Mouse (Mus musculus) adrenal gland, postnatal 36 days (tissue): ENCODE results near the gene Tprgl. TPM values are rescaled to one million over a fixed set of nuclear protein-coding genes. Genes with fewer than 3 reads are reported as not detected.

Source experiments
- DNase-seq, 2 experiments: peaks; one replicate each; pipeline ENCODE4 v3.0.0; 2021; ENCODE audit warnings: mixed read lengths in 1 of 2
- total RNA-seq, 2 experiments: library from RNA; stranded (reverse); gene quantifications; 2 replicates each; pipeline ENCODE4 v1.2.3; 2021

The Tprgl gene
- total RNA-seq, 2 experiments from 2014 or later, result 159 to 168 TPM

GRCm38 (mm10) chr4:154163296-154163695 lies 2.8 kb upstream of the Tprgl start:
- peak; percentile 64 to 77 for DNase-seq

- peak; percentile 60 to 61 for DNase-seq
Observed at GRCm38 (mm10) chr4:154159961-154160537, 417 bp downstream of the Tprgl start.

GRCm38 (mm10) chr4:154159002-154159401 lies 1.5 kb downstream of the Tprgl start:
- peak; percentile 85 for DNase-seq

- no peak for DNase-seq
Observed at GRCm38 (mm10) chr4:154157970-154158662, 2.4 kb downstream of the Tprgl start.

- no peak for DNase-seq
Observed at GRCm38 (mm10) chr4:154156050-154156449, 4.4 kb downstream of the Tprgl start.

- no peak for DNase-seq
Observed at GRCm38 (mm10) chr4:154154104-154154503, 6.4 kb downstream of the Tprgl start.

GRCm38 (mm10) chr4:154146342-154146741 lies 14.1 kb downstream of the Tprgl start:
- DNase-seq, result no peak

- no peak for DNase-seq
Observed at GRCm38 (mm10) chr4:154144712-154145111, 15.8 kb downstream of the Tprgl start.

- peak; percentile 91 to 94 for DNase-seq
Observed at GRCm38 (mm10) chr4:154142211-154143040, 18.0 kb downstream of the Tprgl start, which contains the start of gene Wrap73. Gene Wrap73, plus strand, starts transcription at chr4:154142372.

GRCm38 (mm10) chr4:154141009-154141867 lies 19.2 kb downstream of the Tprgl start:
- no peak for DNase-seq

GRCm38 (mm10) chr4:154140213-154141008 lies 20.1 kb downstream of the Tprgl start:
- peak in 1 of 2 experiments; percentile 8 for DNase-seq

GRCm38 (mm10) chr4:154140182-154140212 lies 20.5 kb downstream of the Tprgl start, which contains the start of gene Trp73:
Gene Trp73, minus strand, starts transcription at chr4:154140208.
- no peak for DNase-seq

GRCm38 (mm10) chr4:154139671-154140181 lies 20.7 kb downstream of the Tprgl start:
- DNase-seq, result peak; percentile 16 to 18

GRCm38 (mm10) chr4:154137139-154137538 lies 23.3 kb downstream of the Tprgl start:
- DNase-seq, result no peak

- no peak for DNase-seq
Observed at GRCm38 (mm10) chr4:154134803-154135202, 25.7 kb downstream of the Tprgl start.

GRCm38 (mm10) chr4:154131894-154132293 lies 28.6 kb downstream of the Tprgl start:
- DNase-seq, result no peak

GRCm38 (mm10) chr4:154129950-154130349 lies 30.5 kb downstream of the Tprgl start:
- no peak for DNase-seq

- no peak for DNase-seq
Observed at GRCm38 (mm10) chr4:154127273-154127672, 33.2 kb downstream of the Tprgl start.

- no peak for DNase-seq
Observed at GRCm38 (mm10) chr4:154125202-154125601, 35.3 kb downstream of the Tprgl start.

- DNase-seq, result no peak
Observed at GRCm38 (mm10) chr4:154123553-154123952, 36.9 kb downstream of the Tprgl start.

- no peak for DNase-seq
Observed at GRCm38 (mm10) chr4:154122374-154122773, 38.1 kb downstream of the Tprgl start.
